Mouse (Mus musculus): ENCODE data around the gene Serpina3a.

DNA sequence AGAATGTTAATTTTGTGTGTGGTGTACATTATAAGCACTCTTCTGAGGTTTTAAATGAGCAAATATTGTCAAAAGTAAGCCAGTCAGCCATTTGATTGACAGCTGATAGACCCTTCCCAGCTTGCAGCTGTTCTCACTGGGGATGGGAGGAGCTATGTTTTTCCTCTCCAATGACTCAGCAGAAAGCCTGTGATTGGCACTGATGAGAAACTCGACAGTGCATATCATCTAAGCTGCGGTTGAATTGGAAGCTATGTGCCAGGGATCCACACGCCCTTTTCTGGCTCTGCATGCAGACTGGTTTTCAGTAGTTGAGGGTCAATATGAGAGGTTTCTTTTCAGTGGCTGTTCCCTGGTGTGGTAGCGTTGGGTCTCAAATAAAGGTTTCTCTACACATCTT, 48.0 kb upstream of the Serpina3a start:
- TF ChIP-seq CTCF (IDR thresholded peaks at IDR 0.05; ENCODE audit: insufficient read depth, low read length) (no peak), POLR2A (IDR thresholded peaks at IDR 0.05; ENCODE audit: borderline replicate concordance, extremely low read depth, low read depth, low read length) (no peak)
